Mouse (Mus musculus): ENCODE results near the gene Gm21366. TPM values are rescaled to one million over a fixed set of nuclear protein-coding genes. Genes with fewer than 3 reads are reported as not detected.
"Not testable (repeated sequence)": the region's sequence is repeated elsewhere in the genome, so short reads cannot be mapped to it uniquely, and the experiment has no call there.

The Gm21366 gene
- total RNA-seq (2021), result not detected
- long read RNA-seq, experiment 1, result 0 reads
- long read RNA-seq, experiment 2, result 0 reads

- not testable (repeated sequence) for DNase-seq
Measured at GRCm38 (mm10) chrY:22861156-22861555, at the start of gene Gm21366. TSS of gene Gm21366 (minus strand) at chrY:22861256.
